Mouse (Mus musculus) heart, postnatal 0 days (tissue): ENCODE data around the gene Chmp2b.

Source experiments
- CTCF ChIP-seq: IDR thresholded peaks from 2 replicates; pipeline ENCODE4 v1.5.1; 2016; ENCODE audit warnings: antibody characterized with exemption, control low read depth, low read depth
- EP300 ChIP-seq: IDR thresholded peaks from 2 replicates; pipeline ENCODE4 v1.6.1; 2016; ENCODE audit warnings: antibody characterized with exemption, low read depth

GRCm38 (mm10) chr16:65568853-65569252 lies 6.3 kb upstream of the Chmp2b start:
- no peak for TF ChIP-seq CTCF
- TF ChIP-seq EP300, result no peak
